Mouse (Mus musculus) right cerebral cortex, postnatal 10 days (tissue): Measurements from ENCODE around the gene Rcc1.

Source experiments
- DNase-seq, 2 experiments: peaks; one replicate each; pipeline ENCODE4 v3.0.0; 2021; ENCODE audit warnings: low spot score in 2 of 2

The Rcc1 gene

DNA sequence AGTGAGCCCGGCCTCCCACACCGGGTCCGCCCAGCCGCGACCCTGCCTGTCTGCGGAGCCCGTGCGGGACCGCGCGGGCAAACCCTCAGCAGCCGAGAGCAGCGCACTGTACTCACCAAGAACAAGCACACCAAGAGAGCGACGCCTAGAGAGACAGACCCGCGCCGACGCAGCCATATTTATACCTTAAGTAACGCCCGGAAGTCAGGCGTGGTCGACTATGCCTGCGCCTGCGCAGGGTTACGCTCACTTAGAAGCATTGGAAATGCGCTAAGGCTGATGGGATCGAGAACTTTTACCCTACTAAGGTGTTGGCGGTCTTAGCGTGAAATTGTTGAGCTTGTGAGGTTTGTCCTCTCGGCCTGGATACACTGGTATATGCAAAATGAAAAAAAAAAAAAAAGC is at the start of gene Rcc1:
TSS of gene Rcc1 (minus strand) at position 125 of the 405 bp plus-strand sequence.
- peak; percentile 94 to 95 for DNase-seq

DNA sequence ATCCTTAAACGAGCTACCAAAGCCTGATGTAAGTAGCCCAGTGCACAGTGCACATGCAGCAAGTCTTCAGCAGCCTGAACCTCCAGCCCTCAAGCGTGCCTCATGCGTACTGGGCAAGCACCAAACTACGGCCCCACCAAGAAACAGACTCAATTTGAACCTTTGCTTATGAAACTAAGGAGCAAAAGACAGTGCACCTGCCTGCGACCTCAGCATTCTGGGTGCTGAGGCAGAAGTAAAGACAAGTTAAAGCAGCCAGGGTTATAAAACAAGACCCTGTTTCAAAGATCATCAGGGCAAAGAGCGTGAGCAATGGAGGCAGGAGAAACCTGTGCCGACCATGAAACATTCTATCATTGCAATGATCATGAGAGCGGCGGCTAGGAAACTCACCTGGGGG is 47.6 kb upstream of the Rcc1 start:
- no peak for DNase-seq

DNA sequence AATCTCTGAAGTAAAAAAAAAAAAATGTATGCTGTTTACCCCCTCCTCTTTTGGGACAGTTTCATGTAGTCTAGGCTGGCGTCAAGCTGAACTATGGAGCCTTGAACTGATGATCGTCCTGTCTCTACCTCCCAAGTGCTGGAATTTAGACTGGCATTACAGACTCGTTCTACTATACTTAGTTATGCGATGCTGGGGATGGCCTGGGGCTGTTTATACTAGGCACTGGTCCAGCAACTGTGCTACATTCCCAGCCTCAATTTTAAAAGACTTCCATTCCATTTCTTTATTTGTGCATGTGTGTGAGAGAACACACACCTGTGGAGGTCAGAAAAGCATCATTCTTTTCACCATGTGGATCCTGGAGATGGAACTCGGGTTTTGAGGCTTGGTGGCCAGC is 45.5 kb upstream of the Rcc1 start:
- no peak for DNase-seq

DNA sequence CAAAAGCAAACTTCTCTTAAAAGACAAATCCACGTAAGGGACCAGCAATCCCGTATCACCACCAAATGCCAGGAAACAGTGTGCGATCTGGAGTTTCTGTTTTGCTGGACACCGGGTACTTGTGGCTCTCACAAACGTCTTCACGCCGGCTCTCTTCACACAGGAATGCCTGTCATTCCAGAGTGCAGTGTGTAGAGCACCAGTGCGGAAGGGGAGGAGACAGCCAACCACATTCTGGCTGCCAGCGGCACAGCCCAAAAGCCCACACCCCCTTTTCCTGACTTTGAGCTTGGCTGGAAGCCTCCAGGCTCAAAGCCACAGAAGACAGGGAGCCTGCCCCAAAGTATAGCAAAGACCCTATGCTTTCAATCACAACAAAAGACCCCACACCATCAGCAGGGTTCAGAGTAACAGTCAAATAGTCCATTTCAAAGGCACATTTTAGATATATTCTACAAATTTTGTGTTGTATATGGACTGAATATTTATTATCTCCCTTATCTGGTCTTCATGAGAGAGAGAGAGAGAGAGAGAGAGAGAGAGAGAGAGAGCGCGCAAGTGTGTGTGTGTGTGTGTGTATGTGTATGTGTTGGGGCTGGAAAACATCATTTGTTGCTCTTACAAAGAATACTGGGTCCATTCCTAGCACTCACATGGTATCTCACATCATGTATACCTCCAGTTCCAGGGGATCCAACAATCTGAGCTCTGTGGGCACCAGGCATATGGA is 44.8 kb upstream of the Rcc1 start:
- peak; percentile 38 to 46 for DNase-seq

DNA sequence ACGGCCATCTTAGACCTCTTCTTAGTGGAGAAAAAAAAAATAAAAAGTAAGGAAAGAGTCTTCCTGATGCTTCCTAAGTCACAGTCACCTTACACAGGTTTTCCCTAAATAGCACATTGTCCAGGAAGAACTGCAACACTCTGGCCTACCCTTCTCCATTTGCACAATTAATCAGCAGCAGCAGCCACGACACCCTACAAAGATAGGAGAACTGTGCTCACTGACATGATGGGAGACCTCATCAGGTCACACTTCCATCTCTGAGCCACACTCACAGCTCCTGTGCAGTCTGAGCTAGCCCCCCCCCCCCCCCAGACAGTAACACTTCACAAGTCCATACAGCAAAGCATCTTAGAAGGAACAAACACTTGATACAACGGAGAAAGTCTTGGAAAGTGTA is 43.7 kb upstream of the Rcc1 start:
- no peak for DNase-seq

DNA sequence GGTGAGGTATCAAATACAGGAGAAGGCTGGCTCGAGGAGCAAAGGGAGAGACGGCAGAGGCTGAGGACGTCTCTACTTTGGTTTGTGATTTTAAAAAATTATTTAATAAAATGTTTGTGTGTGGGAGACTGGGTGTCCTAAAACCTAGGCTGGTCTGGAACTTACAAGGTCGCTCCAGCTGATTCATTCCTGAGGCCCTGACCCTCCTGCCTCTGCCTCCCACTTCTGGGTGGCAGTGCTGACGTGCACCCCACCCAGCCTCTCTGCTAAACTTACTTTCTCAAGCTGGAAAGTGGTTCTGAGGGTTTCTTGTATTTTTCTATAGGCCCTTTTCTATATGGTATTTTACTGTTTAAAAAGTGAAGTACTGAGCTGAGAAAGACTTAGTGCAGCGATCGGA is 42.8 kb upstream of the Rcc1 start:
- DNase-seq: no peak

DNA sequence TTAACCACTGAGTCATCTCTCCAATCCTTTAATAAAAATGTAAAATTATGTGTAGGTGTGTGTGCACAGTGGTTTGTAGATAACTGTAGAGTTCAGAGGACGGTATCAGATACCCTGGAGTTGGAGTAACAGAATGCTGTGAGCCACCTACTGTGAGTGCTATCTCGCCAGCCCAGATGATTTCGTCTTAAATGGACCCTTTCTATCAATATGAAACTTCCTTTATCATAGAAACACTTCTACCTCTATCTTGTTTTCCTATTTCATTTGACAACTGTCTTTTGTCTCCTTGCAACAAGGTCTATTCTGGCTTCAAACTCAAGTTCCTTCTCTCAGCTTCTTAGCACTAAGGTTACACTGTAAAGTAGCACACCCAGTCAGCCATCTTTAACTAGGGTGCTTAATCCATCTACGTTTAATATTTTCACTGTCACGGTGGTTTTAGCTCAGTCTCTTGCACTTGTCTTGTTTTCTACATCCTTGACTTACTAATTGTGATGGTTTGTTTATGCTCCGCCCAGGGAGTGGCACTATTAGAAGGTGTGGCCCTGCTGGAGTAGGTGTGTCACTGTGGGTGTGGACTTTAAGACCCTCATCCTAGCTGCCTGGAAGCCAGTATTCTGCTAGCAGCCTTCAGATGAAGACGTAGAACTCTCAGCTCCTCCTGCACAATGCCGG is 37.8 kb upstream of the Rcc1 start:
- no peak for DNase-seq

DNA sequence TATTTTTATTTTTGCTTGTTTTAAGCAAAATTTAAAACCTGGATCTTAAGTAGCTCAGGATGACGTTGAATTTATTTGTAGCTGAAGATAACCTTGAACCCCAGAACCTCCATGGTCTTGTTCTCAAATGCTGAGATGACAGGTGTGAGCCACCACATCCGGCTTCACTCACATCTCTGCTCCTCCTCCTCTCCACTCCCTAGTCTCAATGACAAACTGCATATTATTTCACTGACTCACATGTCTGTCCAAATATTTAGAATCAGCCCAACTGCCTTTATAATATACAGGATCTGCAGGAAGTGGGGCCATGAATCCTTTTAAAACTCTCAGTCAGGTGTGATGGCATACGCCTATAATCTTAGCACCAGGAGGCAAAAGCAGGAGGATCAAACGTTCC is 35.9 kb upstream of the Rcc1 start:
- no peak for DNase-seq

DNA sequence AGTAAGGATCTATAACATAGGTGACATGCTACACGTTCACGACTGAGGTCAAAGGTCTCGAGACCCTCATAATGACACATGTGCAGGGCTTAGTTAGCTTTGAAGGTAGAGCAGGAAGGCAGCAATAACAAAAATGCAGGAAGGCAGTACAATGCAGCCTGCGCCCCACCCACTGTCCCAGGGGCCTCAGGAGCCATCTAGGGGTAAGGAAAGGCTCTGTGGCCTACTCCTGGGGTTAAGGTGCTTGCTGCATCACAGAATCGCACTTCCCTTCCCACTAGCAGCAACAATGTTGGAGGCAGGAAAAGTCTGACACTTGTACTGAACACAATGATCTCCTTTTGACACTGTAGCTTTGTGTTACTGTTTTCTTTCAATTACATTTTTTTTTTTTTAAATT is 34.2 kb upstream of the Rcc1 start:
- DNase-seq: no peak

DNA sequence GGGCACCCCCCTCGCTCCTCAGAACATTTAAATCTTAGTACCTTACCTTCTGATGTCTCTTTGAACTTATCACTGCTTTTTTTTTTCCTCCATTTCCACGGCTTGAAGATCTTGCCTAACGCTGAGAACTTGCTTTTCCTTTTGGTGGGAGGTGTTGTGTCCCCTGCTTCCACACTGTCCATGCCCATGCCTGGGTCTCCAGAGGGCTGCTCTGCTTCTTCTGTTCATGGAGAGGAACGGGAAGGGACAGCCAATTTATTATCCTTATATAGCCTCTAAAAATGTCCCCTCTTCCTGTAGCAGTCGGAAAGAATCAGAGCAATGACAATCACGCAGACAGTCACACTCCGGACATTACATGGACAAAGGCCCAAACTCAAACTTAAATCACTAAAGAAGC is 33.4 kb upstream of the Rcc1 start:
- no peak for DNase-seq

DNA sequence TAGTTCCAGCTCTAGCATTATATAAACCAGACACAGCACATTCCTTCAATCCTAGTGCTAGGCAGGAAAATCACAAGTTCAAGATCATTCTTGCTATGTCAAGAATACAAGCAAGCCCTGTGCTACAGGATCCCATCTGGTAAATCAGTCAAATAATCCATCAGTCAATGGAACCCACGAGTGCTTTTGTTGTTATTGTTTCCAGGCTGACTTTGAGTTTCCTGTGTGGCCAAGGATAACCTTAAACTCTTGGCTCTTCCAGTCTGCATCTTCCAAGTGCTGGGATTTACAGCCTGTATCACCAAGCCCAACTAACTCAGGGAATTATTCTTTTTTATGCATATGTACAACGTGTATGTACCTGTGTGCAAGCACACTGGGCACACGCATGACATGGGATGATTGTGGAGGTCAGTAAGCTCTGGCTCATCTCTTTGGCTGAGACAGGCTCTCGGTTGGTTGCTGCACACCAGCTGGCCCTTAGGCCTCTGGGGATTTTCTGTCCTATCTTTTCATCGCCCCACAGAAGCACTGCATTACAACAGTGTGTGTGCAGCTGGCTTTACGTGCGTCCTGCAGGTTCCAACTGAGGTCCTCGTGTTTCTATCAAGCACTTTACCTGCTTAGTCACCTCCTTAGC is 32.5 kb upstream of the Rcc1 start:
- DNase-seq: no peak

DNA sequence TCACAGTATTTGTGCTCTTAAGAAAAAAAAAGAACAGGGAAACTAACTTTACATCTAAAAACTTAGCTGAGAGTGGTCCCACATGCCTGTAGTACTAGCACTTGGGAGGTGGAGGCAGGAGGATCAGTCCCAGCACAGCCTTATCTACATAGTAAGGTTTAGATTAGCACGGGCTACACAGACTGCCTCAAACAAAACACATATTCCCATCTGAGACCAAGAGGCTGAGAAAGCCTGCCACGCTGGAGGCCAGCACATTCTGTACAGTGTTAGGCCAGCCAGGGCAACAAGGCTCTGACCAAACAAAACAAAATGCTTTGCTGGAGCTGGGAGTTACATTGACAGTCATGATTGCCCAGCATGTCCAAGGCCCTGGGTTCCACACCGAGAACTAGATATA is 30.1 kb upstream of the Rcc1 start:
- no peak for DNase-seq

DNA sequence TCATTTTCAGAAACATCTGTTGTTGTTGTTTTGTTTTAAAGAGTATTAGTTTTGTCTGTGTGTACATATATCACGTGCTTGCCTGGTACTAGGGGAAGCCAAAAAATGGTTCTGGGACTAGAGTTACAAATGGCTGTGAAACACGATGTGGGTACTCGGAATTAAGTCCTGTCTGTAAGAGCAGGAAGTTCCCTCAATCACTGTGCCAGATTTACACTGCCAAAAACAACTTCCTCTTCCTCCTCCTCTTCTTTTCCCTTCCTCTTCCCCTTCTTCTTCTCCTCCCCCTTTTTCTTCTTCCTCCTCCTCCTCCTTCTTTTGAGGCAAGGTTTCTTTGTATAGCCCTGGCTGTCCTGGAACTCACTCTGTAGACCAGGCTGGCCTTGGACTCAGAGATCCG is 28.9 kb upstream of the Rcc1 start:
- no peak for DNase-seq

DNA sequence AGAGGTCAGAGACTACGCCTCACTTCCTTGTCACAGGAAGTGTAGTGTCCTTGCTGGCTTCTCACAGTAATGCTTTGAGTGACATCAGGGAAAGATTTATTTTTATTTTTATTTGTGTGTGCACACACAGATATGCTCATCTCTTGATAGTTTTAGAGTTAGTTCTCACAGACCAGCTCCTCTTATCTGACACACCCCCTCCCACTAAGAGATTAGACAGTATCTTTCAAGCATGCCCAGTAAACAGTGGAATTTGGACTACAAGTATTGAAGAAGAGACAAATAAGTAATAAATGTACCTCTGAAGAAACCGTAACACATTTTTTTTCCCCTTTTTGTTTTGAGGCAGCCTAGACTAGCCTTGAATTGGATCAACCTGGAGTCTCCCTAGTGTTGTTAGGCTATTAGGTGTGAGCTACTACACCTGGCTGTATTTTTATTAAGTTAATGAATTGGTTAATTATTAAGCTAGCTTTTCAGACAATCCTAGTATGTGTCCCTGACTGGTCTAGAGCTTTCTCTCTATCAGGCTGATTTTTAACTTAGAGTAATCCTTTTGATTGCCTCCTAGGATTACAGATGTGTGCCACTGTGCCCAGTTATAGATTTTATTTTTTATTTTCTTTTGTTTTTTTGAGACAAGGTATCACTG is 27.7 kb upstream of the Rcc1 start:
- no peak for DNase-seq

DNA sequence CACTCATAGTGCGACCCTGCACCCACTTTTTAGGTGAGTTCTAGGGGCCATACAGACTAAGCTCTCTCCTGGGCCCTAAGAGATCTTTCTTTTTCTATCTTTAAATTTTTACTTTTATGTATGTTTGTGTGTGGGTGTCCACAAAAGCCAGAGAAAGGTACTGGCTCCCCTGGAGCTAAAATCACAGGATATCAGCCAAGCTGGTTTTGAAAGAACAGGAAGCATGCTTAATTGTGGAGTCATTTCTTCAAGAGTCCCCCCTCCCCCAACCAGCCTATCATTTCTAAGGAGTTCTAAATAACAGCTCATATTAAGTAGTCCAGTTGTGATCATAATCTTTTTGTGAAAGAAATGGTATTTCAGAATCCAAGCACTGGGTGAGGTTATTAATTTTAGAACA is 20.4 kb upstream of the Rcc1 start:
- DNase-seq: no peak

DNA sequence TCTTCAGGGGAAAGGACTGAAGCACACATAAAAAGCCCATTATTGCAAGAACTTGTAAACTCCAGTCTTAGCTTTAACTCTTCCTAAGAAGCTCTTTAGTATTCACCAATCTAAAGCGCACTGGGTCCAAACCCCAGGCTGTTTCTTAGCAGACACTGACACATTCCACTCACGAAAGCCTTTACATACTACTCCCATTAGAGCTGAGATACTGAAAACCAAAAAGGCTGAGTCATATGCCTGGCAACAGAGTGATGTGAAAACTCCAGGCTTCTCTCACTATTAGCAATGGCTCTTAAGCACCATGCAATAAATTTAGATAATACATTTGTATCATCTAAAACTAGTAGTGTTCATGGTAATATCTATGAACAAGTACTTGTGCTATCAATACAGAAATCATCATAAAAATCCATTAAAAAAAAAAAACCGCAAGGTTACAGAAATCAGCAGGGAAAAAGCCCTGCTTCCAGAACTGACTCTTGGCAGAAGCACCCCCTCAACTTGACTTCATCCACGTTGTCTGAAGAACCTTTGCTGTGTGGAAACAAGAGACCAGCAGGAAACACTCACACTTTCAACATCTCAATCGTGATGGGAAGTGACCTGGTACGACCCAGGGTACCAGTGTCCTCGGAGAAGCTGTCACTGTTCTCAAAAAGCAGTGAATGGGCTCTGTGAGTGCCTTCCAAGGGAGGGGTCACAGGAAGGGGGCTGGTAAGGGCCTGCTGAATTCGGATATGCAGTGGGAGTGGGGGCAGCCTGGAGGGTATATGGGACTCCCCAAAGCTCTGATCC is 16.7 kb upstream of the Rcc1 start:
- no peak for DNase-seq

DNA sequence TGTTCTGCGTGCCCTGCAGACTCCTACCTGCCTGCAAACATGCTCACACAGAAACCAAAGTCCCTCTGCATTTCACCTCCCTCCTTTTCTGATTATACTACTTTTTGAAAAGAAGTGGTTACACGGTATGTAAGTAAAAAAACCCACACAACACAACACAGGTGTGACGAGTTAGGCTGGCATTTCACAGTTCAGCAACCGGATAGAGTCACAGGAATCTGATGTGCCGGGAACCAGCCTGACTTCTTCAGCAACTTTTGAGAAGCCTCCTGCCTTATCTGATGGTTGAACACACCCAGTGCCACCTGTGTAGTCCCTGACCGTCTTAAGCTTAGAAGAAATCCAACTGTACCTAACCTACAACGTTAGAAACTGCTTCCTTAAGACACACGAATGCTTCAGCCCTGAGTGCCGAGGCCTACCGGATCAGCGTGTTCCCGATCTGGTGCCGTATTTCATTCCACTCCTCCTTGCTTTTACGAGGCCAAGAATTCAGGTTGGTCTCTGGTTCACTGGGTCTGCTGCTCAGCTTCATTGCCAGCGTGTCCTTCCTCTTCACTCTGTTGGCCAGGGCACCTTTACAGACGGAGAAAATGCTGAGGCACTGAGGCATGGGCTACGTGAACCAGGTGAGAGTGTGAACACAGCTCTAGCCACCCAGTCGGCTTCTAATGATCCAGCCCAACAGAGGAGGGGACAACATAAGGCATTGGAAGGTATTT is 14.2 kb upstream of the Rcc1 start:
- DNase-seq: no peak

DNA sequence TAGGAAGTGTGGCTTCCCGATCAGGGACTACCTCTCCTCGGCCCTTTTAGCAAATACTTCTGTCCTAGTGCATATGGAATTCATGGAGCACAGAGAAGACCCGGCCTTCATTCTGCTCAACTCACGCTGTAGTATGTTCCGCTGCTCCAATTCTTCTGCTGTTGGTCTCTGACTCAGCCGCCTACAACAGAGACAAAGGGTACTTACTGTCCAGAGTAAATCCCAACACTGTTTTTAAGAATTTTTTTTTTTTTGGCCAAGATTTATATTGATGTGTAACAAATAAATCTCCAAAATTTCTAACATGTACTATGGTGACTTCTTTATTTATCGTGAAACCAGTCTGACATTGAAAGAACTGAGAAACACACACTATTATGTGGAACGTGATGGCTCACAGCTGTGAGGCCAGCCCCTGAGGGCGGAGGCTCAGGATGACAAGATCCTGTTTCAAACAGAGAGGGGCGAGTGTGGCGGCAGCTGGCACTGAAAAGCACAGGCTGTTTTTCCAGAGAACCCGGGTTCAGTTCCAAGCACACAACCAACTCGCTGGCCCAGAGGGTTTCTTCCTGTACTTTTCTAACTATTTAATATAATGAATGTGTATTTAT is 12.2 kb upstream of the Rcc1 start:
- no peak for DNase-seq

DNA sequence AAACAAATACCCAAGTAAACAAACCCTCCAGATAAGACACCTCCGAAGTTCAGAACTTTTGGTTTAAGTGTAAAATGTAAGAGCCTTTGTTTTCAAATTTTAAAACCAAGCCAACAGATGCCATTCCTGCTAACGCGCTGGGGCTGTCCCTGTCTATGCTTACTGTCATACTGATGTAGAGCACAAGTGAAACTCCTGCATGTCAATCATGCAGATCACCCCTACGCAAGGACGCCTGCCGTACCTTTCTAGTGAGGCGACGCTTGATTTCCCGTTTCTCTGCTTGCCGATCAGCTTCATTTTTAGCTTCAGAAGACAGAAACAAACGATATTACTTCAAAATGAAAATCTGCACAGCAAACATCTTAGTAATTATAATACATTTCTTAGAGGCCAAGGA is 10.1 kb upstream of the Rcc1 start:
- DNase-seq: no peak

DNA sequence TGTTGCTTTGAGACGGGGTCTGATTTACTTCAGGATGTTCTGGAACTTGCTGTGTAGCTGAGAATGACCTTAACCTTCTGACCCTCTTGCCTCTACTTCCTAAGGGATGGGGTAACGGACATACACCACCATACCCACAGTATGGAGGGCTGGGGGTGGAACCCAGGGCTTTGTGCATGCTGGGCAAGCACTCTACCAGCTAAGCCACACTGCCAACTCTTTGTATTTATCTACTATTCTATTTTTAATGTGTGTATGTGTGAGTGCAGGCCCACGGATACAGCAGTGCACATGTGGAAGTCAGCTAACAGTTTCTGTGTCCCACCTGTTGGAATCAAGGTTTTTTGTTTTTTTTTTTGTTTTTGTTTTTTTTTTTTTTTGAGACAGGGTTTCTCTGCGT is 6.1 kb upstream of the Rcc1 start:
- DNase-seq: no peak

DNA sequence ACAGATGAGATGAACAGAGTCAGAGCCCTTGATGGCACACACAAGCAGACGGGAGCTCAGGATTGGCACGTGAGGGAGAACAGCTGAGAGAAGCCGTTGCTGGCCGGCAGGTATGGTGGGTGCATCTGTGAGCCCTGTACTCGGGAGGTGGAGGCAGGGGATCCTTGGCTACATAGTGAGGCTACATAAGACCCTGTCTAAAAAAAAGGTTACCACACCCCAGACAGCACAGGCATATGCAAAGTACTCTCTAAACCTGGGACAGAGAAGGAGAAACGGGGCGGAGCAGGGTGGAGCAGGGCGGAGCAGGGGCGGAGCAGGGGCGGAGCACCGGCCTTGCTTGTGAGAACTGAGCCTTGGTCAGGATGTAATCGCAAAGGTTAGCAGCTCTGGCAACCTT is 2.8 kb upstream of the Rcc1 start:
- no peak for DNase-seq
